Mouse (Mus musculus) cortical plate, adult 2 months (tissue): ENCODE measurements around the gene Hectd2.

Experiments used
- CTCF ChIP-seq: fragments of 200-500 bp; IDR thresholded peaks from 2 replicates; pipeline ENCODE4 v1.5.1; 2011; ENCODE audit warnings: mild to moderate bottlenecking, control low read depth, low read length; ENCODE audit not compliant: insufficient read depth; ENCODE audit errors: extremely low read depth
- POLR2A ChIP-seq: fragments of 200-500 bp; IDR thresholded peaks from 2 replicates; pipeline ENCODE4 v1.6.1; 2011; ENCODE audit warnings: mild to moderate bottlenecking, low read length, control low read depth; ENCODE audit not compliant: insufficient read depth; ENCODE audit errors: extremely low read depth

GRCm38 (mm10) chr19:36664417-36664816 is 110.0 kb downstream of the Hectd2 start:
- TF ChIP-seq CTCF: no peak
- no peak for TF ChIP-seq POLR2A
